Mouse (Mus musculus): Measurements from ENCODE around the gene Phxr2.

Phxr2 gene

DNA sequence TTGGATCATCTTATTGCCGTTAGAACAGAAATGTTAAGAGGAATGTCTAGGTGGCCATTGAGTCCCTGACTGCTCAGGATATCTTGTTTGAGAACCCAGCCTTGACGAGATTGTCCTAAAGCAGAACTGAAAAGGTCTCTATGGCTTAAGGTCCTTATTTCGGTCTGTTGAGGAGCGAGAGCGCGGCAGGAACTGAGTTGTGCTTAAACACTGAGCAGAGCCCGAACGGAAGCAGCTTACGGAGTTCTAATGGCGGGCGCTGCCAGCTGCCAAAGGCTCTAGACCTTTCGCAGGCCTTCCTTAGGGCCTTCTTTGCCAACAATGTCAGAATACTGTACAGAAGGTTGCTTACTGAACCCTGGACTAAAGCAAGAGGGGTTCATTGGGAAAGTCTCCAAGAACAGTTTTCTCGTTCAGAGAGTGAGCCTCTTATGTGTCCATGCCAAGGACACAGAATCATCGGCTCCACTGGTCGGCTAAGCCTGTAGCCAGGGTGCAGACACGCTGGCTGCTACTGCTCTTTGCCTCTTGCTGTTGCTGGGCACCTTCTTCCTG lies 7.3 kb upstream of the Phxr2 start:
- in situ Hi-C loops (cut with MboI, MseI), result no loop called here

DNA sequence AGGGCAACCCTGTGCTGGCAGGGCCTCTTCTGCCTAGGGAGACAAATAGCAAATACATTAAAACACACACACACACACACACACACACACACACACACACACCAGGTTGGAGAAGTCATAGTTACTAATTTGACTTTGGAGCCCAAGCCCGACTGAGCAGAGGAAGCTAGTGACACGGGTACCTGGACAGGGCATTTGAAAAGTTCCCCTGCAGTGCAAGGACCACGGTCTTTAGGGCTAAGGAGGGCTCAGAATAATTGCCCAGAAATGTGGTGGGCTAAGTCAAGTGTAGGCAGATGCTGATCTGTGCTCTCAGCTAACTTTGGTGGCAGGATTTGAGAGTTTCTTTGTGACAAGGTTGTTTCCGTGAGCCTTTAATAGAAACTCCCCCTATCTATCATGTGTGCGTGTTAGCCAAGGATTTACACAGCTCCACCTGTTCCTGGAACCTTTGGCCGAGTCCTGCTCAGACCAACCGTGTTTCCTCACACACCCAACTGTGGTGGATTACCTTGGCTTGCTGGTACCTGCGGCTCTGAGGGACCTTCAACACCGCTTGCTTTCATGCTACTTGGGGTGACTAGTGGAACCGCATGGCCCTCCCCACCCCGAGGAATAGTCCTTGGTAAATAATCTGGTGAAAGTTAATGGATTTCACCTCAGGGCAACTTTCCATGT lies 6.6 kb upstream of the Phxr2 start:
- in situ Hi-C loops (cut with MboI, MseI), result no loop called here

DNA sequence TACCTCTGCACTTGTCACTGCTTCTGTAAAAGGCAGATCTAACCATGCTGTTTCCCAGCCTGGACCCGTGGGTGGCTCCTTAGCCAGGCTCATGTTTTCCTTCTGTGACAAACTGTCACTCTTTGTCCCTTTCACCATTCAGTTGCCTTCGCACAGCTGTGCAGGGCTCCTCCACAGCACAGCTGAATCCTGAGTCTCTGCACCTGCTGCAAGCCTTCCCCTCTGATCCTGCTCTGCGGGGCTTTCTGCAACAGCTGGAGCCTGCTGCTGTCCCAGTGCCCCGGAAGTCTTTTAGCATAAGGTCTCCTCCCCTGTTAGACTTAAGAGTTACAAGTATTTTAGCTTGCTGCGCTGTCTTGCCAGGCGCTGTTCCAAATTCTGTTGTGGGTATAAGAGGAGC lies 6.1 kb upstream of the Phxr2 start:
- in situ Hi-C loops (cut with MboI, MseI), result no loop called here

- in situ Hi-C loops (cut with MboI, MseI), result no loop called here
Observed at GRCm38 (mm10) chr10:99131298-99131697, 5.2 kb upstream of the Phxr2 start.

DNA sequence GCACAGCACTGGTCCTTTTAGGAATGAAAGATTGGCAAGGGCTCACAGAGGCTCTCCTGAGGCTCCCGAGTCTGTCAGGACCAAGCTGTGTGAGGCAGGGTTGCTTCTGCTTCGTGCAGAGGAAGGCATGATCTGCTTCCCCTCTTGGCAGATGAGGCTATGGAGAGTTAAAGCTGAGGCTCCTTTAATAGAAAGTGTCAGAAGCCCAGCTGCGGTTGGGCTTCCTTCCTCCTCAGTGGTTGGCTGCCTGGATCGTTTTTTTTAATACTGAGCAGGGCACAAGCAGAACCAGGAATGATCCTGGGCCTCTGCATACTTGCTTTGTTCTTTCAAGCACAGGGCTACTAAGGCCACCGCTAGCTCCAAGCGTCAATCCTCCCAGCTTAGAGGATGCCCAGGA lies 4.5 kb upstream of the Phxr2 start:
- in situ Hi-C loops (cut with MboI, MseI), result no loop called here

- in situ Hi-C loops (cut with MboI, MseI), result no loop called here
Observed at GRCm38 (mm10) chr10:99127691-99128261, 1.7 kb upstream of the Phxr2 start.

GRCm38 (mm10) chr10:99126954-99127353 lies 829 bp upstream of the Phxr2 start:
- in situ Hi-C loops (cut with MboI, MseI), result no loop called here

GRCm38 (mm10) chr10:99119471-99119870 lies 6.7 kb downstream of the Phxr2 start:
- in situ Hi-C loops (cut with MboI, MseI), result no loop called here

GRCm38 (mm10) chr10:99118697-99119096 lies 7.4 kb downstream of the Phxr2 start:
- in situ Hi-C loops (cut with MboI, MseI), result no loop called here

- in situ Hi-C loops (cut with MboI, MseI), result no loop called here
Observed at GRCm38 (mm10) chr10:99117876-99118275, 8.2 kb downstream of the Phxr2 start.

DNA sequence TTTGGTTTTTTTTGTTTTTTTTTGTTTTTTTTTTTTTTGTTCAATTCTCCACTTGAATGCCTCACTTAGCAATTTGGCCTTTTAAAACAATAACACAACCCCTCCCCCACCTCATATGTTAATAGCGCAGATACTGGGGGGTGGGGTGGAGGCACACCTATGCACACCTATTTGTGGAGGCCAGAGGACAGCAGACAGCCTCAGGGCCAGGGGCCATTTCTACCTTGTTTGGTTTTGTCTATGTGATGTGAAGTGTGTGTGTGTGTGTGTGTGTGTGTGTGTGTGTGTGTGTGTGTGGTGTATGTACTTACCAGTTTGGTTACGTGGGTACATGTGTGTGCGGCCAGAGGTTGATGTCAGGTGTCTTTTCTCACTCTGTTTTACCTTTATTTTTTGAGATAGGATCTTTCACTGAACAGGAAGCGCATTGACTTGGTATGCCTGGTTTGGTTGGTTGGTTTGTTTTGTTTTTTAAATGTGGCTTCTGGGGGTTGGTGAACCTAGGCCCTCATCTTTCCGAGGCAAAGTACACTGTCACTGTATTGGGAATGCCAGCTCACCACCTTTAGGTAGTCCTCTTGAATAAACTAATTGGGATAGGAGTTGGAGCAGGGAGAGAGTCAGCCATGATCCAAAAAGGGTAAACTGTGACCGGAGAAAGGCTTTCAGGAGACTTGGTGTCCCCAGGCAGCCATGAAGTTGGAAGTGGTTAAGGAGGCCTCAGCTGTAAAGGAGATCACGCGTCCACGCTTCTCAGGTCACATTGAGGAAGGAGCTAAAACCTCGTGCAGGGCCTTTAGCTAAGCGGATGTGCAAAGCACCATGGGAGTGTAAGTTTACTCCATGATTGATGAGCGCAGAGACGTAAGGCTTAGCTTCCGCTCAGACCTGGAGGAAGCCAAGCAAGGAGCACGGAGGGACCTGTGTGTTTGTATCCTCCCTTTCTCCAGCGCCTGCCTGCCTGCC lies 9.2 kb downstream of the Phxr2 start:
- in situ Hi-C loops (cut with MboI, MseI), result no loop called here

DNA sequence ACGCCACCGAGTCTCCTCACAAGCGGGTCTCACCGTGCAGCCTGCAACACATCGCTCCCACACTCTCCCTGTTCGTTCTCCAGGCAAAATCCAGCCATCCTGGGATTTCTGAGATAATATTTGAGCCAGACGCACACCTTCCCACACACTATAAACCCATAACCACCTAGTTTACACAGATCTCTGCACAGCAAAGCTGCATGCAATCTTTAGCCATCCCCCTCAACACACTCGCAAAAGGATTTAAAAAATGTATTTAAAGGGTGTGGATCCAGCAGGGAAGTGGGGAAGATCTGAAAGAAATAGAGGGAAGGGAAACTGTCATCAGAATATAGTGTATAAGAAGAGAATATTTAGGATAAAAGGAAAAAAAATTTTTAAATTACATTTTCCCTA lies 9.9 kb downstream of the Phxr2 start:
- in situ Hi-C loops (cut with MboI, MseI), result no loop called here

DNA sequence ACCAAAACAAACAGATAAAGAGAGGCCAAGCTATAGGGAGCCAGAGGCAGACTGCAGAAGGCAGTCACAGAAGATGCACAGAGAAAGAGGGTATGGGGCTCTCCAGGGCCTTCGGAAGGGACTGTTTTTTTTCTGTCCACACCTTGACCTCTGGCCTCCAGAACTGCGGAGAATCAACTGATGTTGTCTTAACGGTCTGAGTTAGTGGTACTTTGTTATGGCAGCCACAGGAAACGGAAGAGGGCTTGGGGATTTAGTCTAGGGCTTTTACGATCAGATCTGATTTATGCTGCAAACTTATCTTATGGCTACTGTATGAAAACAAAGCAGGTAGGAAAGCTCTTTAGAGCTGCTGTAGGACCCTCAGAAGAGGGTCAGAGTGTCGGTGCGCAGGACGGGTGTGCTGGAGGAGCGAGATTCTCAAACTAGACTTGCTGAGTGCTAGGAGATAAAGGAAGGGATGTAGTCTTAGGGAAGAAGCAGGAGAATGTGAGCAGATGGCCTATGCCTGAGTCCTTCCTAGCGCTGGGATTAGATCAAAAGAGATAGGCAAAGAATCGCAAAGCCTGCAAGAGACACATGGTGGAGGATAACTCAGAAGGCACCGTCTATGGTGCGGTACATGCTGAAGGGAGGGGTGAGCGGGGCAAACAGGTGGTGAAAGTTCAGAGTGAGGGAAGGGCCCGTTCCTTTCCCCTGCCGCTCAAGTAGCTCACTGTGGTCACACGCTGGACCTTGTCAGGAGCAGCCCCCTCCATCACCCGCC lies 10.5 kb downstream of the Phxr2 start:
- in situ Hi-C loops (cut with MboI, MseI), result no loop called here

DNA sequence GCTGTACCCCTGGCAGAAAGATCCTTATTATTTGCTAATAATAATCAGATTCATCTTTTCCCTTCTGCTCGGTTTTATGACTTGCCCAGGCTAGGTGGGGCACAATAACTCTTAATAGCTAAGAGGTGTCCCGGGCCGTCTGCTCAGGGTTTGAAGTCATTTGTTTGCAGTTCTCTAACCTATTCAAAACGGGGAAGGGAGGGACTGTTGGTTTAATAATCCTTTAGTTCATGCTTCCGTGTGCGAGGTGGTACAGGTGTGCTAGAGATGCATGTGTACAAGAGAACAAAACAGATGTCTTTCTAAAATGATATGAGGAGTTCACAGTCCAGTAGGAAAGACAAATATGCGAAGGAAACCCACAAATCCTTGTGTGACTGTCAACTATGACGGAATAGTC lies 11.8 kb downstream of the Phxr2 start:
- in situ Hi-C loops (cut with MboI, MseI), result no loop called here

GRCm38 (mm10) chr10:99113533-99113932 lies 12.6 kb downstream of the Phxr2 start:
- in situ Hi-C loops (cut with MboI, MseI), result no loop called here

GRCm38 (mm10) chr10:99108431-99108982 lies 17.6 kb downstream of the Phxr2 start:
- in situ Hi-C loops (cut with MboI, MseI), result no loop called here

DNA sequence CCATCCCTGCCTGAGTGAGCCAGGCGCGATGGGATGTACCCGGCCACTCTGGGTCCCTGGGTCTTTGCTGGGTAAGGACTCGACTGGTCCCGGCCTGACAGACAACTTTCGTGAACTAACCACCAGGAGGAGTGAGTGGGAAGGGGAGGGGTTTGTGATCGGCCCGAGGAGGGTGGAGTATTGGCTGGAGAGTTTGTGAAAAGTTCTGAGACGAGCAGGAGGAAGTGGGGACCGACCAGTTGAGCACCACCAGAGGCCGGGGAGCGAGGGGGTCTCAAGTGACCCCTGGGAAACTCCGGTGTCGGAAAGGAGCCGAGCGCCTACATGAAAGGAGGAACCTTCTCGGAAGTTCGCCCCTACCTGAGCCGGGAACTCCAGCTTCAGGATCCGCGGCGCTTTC lies 18.2 kb downstream of the Phxr2 start, which contains the start of gene Galnt4:
Galnt4 (plus strand) TSS at position 196 of the 400 bp plus-strand sequence.
- in situ Hi-C loops (cut with MboI, MseI), result no loop called here

DNA sequence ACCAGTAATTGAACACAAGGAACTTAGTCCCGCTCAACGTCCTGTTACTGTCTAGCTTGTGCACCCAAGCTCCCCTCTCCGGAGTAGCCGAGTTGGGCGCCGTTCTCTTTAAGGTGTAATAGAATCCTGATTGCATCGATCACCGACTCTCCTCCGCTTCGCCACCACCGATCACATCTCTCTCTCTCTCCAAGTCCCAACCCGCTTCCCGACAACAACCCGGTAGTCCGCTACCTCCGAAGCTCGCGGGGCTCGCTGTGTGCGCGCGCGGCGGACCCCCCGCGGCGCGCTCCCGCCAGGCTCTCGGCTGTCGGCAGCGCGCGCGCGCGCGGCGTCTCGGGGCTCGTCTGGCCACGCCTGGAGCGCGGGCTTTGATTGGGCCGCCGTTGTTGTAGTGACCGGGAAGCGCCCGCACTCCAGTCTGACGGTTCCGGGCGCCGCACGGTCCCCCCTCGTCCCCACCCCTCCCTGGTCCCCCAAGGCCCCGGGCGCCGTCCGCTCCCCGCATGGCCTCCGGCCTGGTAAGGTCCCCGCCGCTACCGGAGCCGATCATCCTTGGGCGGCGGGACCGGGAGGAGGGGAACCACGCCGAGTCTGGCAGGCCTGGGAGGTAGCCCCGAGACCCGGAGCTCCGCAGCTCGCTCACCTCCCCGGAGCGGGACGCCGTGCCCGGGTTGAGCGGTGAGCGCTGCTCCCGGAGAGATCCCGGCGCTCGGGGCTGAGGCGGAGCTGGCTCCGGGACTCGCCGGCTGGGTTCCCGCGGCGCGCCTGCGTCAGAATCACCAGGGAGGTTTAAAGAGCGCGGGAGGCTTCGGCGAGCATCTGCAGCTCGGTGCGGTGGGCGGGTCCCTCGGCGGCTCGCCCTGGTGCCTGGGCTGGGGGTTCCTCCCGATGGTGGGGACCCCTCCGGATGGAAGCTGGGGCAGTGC lies 19.2 kb downstream of the Phxr2 start, which contains the start of gene Poc1b:
Poc1b (plus strand) TSS at position 334 of the 929 bp plus-strand sequence.
- in situ Hi-C loops (cut with MboI, MseI), result no loop called here

DNA sequence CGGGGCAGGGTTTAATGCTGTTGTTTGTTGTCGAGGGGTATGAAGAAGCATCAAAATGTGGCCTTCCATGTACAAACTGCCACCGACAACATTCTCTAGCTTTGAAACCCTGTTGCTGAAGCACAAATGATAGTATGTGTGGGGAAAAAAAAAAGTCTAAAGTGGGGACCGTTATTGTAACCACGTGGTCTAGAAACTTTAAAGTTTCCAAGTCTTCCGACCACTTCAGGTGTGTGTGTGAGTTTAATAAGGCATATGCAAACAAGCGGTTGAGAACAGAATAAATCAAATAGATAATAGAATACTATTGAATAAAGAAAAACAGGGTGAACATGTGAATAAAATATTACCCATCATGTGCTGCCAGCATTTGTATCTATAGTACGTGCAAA lies 19.8 kb downstream of the Phxr2 start:
- in situ Hi-C loops (cut with MboI, MseI), result no loop called here

DNA sequence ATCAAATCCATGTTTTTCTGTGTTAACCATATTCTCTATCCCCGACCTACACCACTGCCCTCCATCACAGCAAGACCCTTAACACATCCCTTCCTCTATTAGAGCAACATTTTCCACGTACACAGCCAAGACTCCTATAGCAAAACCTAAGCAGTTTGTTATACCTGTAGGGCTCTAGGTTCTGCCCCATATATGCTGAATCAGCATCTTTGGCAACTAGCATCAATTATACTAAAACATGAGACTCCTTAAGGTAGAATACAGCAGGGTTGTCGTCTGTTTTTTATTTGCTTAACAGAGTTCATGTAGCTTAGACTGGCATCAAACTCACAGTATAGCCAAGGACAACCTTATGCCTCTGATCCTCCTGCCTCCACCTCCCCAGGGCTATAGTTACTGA lies 20.6 kb downstream of the Phxr2 start:
- in situ Hi-C loops (cut with MboI, MseI), result no loop called here
